Mouse (Mus musculus): ENCODE measurements around the gene Npcd.

Gene Npcd

DNA sequence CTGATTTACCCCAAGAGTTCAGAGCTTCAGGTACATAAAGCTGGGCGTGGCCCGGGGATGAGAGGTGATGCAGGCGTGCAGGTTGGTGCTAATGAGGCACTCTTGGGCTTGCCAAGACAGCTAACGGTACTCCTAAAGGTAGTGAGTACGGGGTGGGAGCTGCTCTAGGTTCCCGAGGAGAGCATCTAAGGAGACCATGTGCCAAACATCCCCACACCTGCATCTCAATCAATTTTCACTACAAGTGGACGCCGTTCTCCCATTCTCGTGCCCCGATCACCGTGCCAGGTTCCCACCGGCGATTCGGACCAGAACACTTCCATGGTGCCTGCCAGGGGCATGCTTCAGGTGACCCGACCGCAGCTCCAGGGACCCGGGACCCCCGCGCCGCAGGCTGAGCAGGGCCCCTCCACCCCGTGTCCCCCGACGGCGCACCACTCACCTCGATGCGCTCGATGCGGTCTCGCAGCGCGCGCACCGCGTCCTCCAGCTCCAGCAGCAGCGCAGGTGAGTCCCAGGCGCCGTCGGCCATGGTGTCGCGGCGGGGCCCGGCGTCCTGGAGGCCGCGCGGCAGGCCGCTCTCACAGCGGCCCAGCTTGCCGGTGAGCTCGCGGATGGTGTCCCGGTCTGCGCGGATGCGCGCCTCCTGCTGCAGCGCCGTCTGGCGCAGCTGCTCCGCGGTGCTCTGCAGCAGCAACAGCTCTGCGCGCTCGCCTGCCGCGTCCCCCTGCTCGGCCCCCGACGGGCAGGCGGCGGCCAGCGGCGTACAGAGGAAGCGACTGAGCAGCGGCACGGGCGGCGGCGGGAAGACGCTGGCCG lies 30.3 kb downstream of the Npcd start:
- no peak for DNase-seq (ENCODE audit: low spot score in 2 of 2)

DNA sequence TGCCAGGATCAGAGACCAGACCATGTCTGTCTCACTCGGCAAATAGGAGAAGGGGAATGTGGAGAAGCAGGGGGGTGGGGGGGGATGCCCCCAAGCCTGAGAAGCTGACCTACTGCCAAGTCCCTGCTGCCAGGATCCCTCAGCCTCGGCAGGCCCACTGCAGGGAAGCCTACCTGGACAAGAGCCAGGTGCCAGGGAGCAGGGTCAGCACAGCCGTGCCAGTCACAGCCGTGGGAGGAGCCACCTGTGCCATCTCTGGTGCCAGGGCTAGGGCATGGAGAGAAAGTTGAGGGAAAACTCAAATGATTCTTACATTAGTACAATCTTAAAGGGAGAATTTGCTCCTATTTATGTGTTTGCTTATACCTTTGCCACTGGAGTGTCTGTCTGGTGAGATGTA lies 31.7 kb downstream of the Npcd start:
- no peak for DNase-seq (ENCODE audit: low spot score in 2 of 2)

DNA sequence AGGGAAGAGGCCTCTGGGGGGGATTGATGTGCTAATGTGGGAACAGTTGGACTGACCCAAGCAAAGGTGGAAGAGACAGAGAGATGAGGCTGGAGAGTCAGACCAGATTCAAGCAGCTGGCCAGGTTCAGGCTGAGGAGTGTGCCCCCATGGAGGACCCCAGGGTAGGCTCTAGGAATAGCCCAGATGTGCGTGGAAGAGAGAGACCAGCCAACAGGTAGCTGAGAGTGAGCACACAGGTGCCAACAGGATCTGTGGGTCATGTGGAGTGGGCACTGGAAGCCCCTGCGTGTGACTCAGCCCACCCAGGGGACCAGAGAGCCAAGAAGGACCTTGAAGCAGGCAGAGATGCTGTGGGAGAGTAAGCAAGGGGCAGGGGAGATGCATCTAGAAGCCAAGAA lies 32.4 kb downstream of the Npcd start:
- DNase-seq (ENCODE audit: low spot score in 2 of 2), result no peak

DNA sequence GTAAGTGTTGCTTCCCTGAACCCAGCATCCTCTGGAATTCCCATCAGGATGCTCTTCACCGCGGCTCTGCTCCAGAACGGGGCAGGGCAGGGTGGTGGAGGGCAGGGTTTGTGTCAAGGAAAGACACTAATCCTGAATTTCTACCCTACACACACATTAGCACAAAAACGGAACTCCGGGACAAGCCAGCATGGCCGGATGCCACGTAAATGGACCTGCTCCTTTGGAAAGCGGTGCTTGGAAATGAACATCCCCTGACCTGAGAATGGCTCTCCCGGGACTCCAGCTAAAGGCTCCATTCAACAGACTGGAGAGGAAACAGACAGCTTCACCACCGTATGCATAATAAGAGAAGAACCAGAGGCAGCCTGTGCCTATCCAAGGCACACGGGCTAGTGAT lies 33.3 kb downstream of the Npcd start:
- no peak for DNase-seq (ENCODE audit: low spot score in 2 of 2)

DNA sequence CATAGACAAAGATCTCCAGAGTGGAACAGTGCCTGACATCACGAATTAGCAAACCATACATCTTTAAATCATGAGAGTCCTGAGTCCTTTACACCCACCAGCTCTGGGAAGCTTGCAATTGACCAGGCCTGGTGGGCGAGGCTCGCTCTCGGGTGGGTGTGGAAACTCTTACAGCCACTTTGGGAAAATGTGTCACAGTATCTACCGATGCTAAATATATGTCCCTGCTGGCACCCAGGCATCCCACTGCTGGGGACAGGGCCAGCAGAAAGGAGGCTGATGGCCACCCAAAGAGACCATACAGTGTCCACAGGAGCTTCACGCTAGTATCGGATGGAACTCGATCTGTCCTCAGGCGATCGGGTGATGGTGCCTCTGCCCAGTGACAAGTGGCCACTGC lies 35.4 kb downstream of the Npcd start:
- no peak for DNase-seq (ENCODE audit: low spot score in 2 of 2)

DNA sequence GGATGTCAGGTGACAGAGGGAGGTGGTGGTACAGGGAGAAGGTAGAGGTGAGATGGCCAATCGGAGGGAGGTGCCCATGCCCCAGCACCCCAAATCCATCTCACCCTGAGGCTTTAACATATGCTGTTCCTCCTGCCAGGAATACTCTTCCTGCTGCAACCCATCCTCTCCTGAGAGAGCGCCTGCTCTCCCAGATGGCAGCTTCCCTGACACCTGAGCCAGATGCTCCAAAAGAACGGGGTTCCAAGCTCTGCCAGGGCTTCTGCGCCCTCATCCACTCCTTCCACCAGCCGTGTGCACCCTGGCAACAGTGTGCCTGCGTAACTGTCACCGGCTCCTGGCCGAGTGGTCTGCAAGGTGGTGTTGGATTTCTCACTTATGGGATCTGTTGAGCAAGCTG lies 36.4 kb downstream of the Npcd start:
- no peak for DNase-seq (ENCODE audit: low spot score in 2 of 2)

DNA sequence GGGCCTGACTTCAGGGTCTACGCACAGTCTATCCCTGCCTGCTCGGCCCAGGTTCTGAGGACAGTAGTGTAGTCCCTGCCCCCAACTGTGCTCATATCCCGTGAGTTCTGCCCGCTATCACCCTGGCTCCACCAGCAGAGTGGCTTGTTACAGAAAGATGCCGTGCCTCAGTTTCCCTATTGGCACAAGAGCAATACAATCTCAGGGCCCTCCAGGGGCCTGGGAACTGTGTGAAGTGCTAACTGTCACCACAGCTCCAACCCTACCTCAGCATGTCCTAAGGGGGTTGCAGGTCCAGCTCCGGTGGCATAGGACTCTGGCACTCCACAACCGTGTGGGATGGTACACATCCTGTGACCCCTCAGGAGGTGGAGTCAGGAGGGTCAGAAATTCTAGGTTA lies 36.9 kb downstream of the Npcd start:
- DNase-seq (ENCODE audit: low spot score in 2 of 2), result no peak

DNA sequence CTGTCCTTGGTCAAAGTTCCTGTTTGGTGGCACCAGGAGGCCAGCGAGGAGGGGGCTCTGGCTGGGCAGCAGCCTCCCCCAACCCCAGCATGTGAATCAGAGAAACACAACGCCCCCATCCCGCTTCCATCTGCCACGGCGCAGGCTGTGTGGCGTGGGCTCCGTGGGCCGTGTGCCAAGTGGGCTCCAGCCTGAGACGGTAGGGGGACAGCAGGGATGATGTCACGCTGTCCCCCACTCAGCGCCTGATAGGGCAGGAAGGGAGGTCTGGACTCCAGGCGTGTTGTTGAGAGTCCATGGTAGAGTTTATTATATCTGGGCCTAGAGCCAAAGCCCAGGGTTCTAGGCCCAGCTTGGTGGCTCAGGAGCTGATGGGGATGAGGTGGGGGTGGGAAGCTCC lies 37.8 kb downstream of the Npcd start:
- DNase-seq (ENCODE audit: low spot score in 2 of 2), result no peak

DNA sequence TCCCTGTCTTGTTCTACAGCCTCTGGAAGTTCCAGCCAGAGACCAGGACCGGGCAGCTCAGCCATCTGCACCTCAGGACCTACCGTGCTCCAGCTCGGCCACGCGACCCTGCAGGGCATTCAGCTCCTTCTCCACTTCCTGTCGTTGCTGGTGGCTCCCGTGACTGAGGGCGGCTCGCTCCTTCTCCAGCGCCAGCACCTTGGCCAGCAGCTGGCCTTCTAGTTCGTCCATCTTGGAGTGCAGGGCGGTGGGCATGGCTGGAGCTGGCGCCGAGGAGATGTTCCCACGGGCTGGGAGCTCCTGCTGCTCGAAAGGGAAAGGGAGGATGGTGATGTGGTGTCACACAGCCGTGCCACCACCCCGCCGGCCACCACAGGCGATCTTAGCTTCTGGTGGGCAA lies 39.9 kb downstream of the Npcd start:
- DNase-seq (ENCODE audit: low spot score in 2 of 2), result no peak

DNA sequence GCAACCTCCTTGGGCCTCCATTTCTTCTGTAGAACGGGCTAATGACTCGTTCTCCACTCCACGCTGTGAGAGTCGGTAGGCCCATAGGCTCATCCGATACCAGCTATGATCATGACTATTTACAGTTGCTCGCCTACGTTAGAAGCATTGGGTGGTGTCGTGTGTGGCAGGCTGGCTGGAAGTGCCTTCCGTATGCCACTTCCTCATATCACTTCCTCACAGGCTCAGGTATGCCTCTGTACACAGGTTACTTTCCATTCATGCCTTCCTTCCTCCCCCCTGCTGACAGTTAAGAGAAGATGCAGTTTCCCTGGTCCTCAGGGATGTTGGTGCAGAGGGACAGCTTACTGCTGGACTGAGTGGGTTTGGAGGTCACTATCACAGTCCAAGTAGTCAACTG lies 41.0 kb downstream of the Npcd start:
- DNase-seq (ENCODE audit: low spot score in 2 of 2), result no peak

DNA sequence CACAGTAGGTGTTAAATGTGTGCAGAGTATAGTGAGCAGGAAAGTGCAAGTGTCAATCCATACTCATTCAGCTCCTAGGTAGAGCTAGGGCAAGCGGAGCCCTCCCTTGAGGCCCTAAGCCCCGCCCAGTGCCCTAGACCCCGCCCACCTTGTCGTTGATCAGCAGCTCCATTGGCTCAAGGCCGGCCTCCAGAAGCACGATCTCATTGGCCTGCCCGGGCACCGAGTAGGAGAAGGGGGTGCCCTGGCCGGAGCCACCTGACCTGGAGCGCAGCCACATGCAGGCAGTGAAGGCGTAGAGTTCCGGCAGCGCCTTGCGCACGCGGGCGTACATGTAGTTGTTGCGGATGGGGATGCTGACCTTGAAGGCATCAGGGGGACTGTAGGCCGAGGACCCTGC lies 41.6 kb downstream of the Npcd start:
- no peak for DNase-seq (ENCODE audit: low spot score in 2 of 2)

DNA sequence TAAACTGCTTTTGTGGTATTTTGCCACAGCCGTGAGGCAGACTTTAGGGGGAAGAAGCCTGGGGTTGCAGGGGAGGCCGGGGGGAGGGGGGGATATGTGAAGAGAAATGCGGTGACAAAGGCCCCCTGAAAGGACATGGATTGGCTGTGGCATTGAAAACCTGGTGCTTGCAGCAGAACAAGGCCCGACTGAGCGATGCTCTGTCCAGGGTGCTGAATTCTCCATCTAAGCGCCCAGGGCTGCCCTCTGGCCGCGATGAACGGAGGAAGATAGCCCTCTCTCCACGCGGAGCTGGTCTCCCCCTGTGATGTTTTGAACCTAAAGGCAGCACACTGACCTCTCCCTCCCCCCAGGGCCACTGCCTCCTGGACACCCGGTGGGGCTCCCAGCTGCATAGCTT lies 42.5 kb downstream of the Npcd start:
- no peak for DNase-seq (ENCODE audit: low spot score in 2 of 2)

DNA sequence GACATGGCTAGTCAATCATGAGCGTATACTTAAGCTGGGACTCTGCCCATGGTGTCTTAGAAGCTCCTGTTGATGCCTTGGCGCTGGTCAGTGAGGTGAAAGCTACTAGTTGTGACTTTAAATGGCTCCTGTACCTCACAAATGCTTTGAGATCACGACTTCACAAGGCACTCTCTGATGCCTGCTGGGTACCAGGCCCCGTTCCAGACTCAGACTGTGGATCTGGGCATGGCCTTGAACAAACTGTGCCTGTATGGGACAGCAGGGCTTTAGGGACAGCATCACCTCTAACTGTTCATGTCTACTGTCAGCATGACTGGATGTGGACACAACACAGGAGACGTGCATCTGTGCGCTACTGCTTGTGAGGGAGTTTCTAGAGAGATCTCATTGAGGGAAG lies 43.1 kb downstream of the Npcd start:
- no peak for DNase-seq (ENCODE audit: low spot score in 2 of 2)

DNA sequence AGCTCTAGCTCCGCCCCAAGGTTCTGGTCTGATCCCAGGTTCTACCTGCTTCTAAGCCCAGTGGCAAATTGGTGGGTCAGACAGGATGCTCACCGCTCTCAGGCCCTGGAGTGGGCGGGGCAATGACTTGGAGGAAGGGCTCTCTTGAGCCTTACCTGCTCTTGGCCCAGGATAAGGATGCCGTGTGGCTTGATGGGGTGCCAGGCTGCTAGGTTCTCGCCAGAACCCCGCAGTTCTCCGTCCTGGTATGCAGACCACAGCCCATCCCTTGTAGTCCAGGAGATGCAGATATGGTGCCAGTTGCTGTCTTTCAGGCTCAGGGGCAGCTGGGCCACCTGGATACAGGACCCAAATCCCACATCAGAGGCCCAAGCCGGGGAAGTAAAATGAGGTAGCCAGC lies 43.9 kb downstream of the Npcd start:
- no peak for DNase-seq (ENCODE audit: low spot score in 2 of 2)

DNA sequence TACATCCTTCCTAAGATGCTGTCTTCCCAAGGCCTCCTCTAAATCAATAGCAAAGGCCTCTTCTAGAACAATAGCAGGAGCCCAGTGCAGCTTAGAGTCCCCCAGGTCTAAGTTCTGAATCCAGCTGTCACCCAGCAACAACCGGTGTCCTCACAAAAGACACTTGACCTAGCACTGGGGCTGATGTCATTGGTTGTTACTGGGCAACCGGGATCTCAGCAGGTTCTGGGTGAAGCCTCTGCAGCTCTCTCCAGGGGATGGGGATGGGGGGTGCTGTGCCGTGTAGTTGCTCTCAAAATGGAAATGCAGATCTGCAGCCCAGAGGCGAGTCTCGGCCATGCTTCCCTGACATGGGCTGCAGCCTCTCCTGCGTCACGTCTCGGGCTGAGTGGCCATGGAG lies 46.2 kb downstream of the Npcd start:
- no peak for DNase-seq (ENCODE audit: low spot score in 2 of 2)

DNA sequence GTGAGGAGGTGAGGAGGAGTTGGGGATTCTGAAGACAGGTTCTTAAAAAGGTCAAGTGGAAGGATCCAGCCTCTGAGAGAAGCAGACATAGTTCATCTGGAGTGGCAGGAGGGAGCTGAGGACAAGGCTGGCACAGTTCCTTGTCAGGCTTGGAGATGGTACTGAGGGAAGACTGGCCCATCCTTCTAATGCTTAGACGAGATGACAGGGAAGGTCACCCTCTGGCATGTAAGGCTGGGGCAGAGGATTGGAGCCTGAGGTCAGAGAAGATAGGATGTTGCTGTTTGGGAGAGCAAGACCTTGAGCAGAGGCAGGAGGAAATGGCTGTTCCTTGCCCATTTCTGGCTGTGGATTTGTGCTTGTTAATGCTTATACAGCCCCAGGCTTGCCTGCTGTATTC lies 49.0 kb downstream of the Npcd start:
- no peak for DNase-seq (ENCODE audit: low spot score in 2 of 2)

DNA sequence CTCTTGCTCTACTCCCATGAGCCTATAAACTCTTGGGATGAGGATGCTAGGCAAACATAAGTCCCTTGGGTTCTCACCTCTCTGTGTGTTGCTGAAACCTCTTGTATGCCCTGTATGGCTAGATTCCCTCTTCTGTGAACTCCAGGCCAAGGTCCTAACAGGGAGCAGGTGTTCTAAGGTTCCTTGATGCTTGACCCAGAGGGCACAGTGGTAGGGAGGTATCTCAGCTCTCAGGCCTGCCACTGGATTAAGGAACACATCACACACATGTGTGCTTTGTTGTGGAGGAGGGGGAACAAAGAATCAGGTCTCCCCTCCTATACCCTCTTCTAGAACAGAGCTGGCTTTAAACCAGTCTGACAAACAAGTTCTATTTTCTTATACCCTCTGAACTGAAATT lies 56.3 kb downstream of the Npcd start, which contains the start of gene Dnal4:
Gene Dnal4 (minus strand): TSS at position 101 of the 400 bp plus-strand sequence.
- no peak for DNase-seq (ENCODE audit: low spot score in 2 of 2)

DNA sequence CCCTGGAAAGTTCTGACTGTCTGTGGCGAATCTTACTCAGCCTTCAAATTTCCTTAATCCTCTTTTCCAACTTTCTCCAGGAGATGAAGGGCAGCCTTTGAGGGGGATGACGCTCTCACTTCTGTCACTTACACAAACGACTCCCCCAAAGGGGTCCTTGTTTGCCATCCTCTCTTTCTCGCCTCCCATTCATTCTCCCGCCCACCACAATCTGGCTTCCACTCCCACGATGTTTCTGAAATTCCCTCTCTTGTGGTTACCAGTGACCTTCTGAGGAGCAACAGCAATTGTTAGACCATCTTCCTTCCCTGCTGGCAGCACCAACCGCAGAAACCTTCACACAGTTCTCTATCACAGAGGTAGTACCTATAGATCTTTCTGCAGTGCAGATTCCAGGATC lies 58.4 kb downstream of the Npcd start:
- DNase-seq (ENCODE audit: low spot score in 2 of 2), result no peak

DNA sequence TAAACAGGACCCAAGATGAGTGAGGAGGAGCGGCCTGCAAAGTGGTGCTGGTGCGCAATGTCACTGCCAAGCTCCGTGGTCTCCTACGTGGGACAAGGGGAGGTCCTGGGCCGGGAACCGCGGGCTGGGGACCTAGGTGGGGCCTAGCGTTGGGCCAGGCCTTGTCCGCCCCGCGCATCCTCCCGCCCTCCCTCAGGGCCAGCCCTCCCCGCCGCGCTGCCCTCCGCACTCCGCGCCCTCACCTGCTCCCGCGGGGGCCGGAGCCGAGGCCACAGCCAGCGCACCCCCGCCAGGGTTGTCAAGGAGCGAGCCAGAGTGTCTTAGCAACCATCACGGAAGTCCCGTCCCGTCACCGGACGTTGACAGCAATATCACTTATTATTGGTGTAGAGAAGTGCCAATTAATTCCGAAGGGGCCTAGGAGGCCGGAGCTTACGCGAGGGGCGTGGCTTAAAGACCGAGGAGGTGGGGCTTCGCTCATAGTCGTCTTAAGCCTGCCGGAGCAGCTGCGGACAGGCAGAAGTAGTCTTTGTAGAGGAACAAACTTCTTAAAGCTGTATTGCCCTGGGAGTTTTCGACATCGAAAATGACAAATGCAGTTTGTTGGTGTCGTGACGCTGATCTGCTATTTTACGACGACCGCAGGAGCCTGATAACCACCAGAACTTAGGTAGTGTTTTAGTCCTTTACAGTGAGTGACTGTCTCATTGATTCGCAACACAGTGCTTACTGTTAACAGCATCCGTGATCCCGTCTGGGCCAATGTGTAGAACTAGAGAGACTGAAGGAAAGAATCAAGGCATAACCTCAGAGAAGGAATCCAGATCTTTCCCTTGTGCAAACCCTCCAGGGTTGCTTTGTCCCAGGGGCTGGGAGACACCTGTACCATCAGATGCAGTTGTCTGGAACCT lies 59.7 kb downstream of the Npcd start:
- DNase-seq (ENCODE audit: low spot score in 2 of 2), result peak; percentile 83 to 93

DNA sequence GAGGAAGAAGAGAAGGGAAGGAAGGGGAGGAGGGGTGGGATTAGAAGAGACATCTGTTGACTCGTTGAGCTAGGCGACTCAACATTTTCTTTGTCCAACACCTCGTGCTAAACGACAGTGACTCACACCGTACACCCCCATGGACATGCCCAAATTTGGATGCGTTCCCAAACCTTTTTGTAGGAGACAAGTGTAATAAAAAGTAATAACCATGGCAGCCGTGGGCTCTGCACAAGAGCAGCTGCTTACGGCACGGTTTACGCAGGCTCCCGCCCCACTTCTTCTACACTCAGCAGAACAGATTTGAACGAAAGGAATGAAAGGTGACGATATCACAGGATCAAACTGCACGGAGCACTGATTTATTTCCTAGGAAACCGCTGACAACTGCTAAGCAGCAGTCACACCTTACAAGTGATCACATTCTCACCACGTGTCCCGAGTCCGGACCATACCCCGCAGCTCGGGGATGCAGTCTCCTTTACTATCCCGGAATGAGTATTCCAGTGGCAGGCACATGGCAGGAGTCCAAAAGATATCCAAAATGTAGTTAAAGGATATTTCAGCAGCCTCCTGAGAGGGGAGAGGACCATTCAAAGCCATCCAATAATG lies 63.3 kb downstream of the Npcd start:
- no peak for DNase-seq (ENCODE audit: low spot score in 2 of 2)

DNA sequence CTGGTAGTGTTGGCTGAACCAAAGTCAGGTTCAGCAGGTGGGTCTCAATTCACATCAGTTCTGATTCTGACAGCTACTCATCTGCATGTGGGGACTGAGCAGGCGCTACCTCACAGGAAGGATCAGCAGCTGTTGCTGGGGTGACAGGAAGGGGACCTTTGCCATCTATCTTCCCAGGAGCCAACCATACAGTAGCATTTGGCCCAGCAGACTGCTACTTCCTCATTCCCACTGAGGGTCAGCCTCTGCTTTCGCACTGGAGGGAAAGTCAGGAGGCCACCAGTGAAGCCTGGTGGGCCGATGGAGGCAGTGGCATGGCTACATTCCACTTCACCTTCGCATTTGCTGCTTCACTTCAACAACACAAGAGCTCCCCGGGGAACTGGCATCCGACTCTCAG lies 65.7 kb downstream of the Npcd start:
- DNase-seq (ENCODE audit: low spot score in 2 of 2), result no peak

DNA sequence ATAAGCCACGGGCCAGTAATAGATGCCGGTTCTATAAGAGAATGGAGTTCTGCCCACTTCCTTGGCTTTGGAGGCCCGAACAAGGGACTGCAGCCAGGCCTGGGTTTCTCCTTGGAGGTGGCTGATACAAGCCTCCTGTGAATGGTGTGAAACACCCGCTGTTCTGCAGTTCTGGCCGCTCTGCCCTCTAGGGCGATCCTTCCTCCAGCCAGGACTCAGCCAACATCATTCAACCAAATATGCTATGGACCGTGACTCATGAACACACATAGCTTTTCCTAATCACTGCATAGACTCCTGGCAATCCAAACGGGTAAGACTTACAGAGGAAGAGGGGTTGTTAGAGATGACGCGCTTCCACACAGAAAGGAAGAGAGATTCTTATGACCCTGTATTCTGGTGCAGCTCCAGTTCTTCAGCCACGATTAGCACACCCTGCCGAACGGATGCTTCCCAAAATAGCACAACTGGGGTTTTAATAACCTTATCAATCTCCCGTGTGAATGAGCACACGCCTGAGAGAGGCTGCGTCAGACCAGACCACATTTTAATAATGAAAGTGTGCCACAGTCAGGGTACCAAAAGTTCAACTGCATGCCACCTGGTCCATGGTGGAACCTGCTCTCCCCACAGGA lies 66.6 kb downstream of the Npcd start:
- no peak for DNase-seq (ENCODE audit: low spot score in 2 of 2)
